In genomic region chr5:32424464-32424863, GRCm38 (mm10) we compare ENCODE assay signal across 18 mouse cellular contexts.
"Had no signal": no experiment of that assay in that cellular context is flagged by ENCODE, and none has a peak within 500 bp of the region (broad histone marks: within the 10 kb centered on the region; RNA-seq: fewer than 3 reads in every experiment).

No protein-coding gene starts in this region.

- H3K36me3 ChIP-seq: limb, embryonic 10.5 days; limb, embryonic 13.5 days; liver, embryonic 12.5 days; liver, embryonic 15.5 days; lung, embryonic 15.5 days; midbrain, embryonic 10.5 days; midbrain, embryonic 13.5 days had no signal

- H3K4me1 ChIP-seq: megakaryocyte, embryonic 14.5 days had no signal

- H3K9me3 ChIP-seq: limb, embryonic 10.5 days; limb, embryonic 13.5 days; liver, embryonic 12.5 days; liver, embryonic 15.5 days; lung, embryonic 15.5 days; megakaryocyte, embryonic 14.5 days; midbrain, embryonic 10.5 days; midbrain, embryonic 13.5 days had no signal

- H3K27me3 ChIP-seq: limb, embryonic 13.5 days; liver, embryonic 12.5 days; liver, embryonic 15.5 days; lung, embryonic 15.5 days had no signal

- ATAC-seq: liver, embryonic 12.5 days; midbrain, embryonic 13.5 days; midbrain, embryonic 16.5 days had no signal

- H3K27ac ChIP-seq: limb, embryonic 13.5 days; liver, embryonic 12.5 days; liver, embryonic 15.5 days; midbrain, embryonic 10.5 days; midbrain, embryonic 13.5 days had no signal

- DNase-seq: kidney, adult 18-20 months; kidney, adult 9 months; kidney, postnatal 4 days; layer of hippocampus, adult 9-11 months; liver; lung, adult 18-20 months; lung, postnatal 10 days; lung, postnatal 36 days; thymus, postnatal 36 days had no signal

- H3K4me2 ChIP-seq: liver, embryonic 12.5 days; liver, embryonic 15.5 days; midbrain, embryonic 13.5 days had no signal

- H3K9ac ChIP-seq: limb, embryonic 13.5 days; liver, embryonic 12.5 days; liver, embryonic 15.5 days; lung, embryonic 15.5 days; midbrain, embryonic 13.5 days had no signal

- H3K4me3 ChIP-seq: limb, embryonic 10.5 days; limb, embryonic 13.5 days; liver, embryonic 12.5 days; liver, embryonic 15.5 days; lung, embryonic 15.5 days; megakaryocyte, embryonic 14.5 days; midbrain, embryonic 10.5 days; midbrain, embryonic 13.5 days had no signal
